ENCODE assay signal across 8 mouse cellular contexts in the genomic region with DNA sequence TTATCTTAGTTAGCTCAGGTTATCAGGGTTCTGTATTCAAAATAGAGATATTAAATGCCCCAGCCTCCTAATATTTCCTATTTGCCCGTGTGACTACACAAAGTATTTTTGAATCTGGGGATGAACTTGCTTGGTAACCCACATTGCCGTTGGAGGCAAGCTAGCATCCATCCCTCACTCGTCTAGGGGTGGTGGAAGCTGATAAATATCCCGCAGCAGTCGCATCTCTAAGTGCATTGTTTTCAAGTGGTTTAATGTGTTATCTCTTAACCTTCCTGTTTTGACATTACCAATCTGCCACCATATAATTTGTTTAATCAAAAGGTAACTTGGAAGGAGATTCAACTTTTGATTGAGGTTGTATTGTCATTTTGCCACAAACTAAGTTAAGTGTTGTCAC. TPM values are rescaled to one million over a fixed set of nuclear protein-coding genes. Genes with fewer than 3 reads are reported as not detected.
A peak's percentile ranks its signal among the peaks of the same experiment; 100 is the strongest.
DNase-seq lines count a peak whose midpoint lies in the region; ATAC-seq and TF ChIP-seq lines count a peak whose summit lies in the region.

No protein-coding gene starts in this region.

- ATAC-seq in embryonic facial prominence, embryonic 11.5 days (replicated peaks; ENCODE audit: insufficient number of reproducible peaks, low FRiP score, low TSS enrichment, low read depth) = no peak
- no peak for ATAC-seq in intestine, embryonic 16.5 days
- ATAC-seq in neural tube, embryonic 13.5 days (ENCODE audit: low read depth) = no peak
- no peak for ATAC-seq in cerebellum, adult (ENCODE audit: insufficient number of reproducible peaks, low FRiP score, low TSS enrichment)

- H3K27me3 ChIP-seq in embryonic facial prominence, embryonic 11.5 days (ENCODE audit: control insufficient read depth, insufficient read depth, low read length) = no peaks in the 10 kb centered on the region
- H3K27me3 ChIP-seq in intestine, embryonic 16.5 days (replicated peaks; ENCODE audit: control insufficient read depth, insufficient read depth, low read length) = no peaks in the 10 kb centered on the region
- no peaks in the 10 kb centered on the region for H3K27me3 ChIP-seq in neural tube, embryonic 13.5 days

- H3K4me2 ChIP-seq in embryonic facial prominence, embryonic 11.5 days (ENCODE audit: low read depth, low read length) = peak overlapping the region; percentile 73
- peak overlapping the region; percentile 55 for H3K4me2 ChIP-seq in intestine, embryonic 16.5 days (ENCODE audit: low read depth, low read length)
- H3K4me2 ChIP-seq in neural tube, embryonic 13.5 days = peak overlapping the region; percentile 82

- TF ChIP-seq CTCF in left cerebral cortex, adult 2 months (IDR thresholded peaks at IDR 0.05) = no peak

- H3K36me3 ChIP-seq in embryonic facial prominence, embryonic 11.5 days (replicated peaks; ENCODE audit: control insufficient read depth, insufficient read depth, low read depth, low read length) = no peaks in the 10 kb centered on the region
- no peaks in the 10 kb centered on the region for H3K36me3 ChIP-seq in intestine, embryonic 16.5 days (ENCODE audit: control insufficient read depth, insufficient read depth, low read length)
- H3K36me3 ChIP-seq in neural tube, embryonic 13.5 days = no peaks in the 10 kb centered on the region

- 0% methylated on average over 5 of the region's 5 CpGs for WGBS in embryonic facial prominence, embryonic 11.5 days
- 2% methylated on average over 5 of the region's 5 CpGs for WGBS in intestine, embryonic 16.5 days
- 0% methylated on average over 5 of the region's 5 CpGs for WGBS in neural tube, embryonic 13.5 days

- H3K27ac ChIP-seq in left cerebral cortex, adult 2 months = peak overlapping the region; percentile 99
- H3K27ac ChIP-seq in embryonic facial prominence, embryonic 11.5 days (replicated peaks; ENCODE audit: low read depth, low read length) = no peak overlapping the region
- H3K27ac ChIP-seq in intestine, embryonic 16.5 days (ENCODE audit: low read length) = no peak overlapping the region
- peak overlapping the region; percentile 100 for H3K27ac ChIP-seq in neural tube, embryonic 13.5 days (replicated peaks)

- intact Hi-C loops in left cerebral cortex, adult 2 months (cut with DNase I) = loop anchor here (2.0 kb wide), 1 partner anchor 44 kb away; no protein-coding TSS in a partner anchor
- intact Hi-C loops in left cerebral cortex, postnatal 36 days (cut with DNase I) = loop anchor here (2.0 to 5.0 kb wide), 2 partner anchors 46 to 106 kb away; no protein-coding TSS in a partner anchor

- H3K4me3 ChIP-seq in left cerebral cortex, adult 2 months = peak overlapping the region; percentile 98
- H3K4me3 ChIP-seq in embryonic facial prominence, embryonic 11.5 days (ENCODE audit: low read depth, low read length) = peak overlapping the region; percentile 83
- peak overlapping the region; percentile 94 for H3K4me3 ChIP-seq in intestine, embryonic 16.5 days (ENCODE audit: low read length)
- H3K4me3 ChIP-seq in neural tube, embryonic 13.5 days = peak overlapping the region; percentile 94

- no peaks in the 10 kb centered on the region for H3K9me3 ChIP-seq in embryonic facial prominence, embryonic 11.5 days (replicated peaks; ENCODE audit: control insufficient read depth, low read length)
- H3K9me3 ChIP-seq in intestine, embryonic 16.5 days (ENCODE audit: control insufficient read depth, low read length) = no peaks in the 10 kb centered on the region
- no peaks in the 10 kb centered on the region for H3K9me3 ChIP-seq in neural tube, embryonic 13.5 days

- DNase-seq in left cerebral cortex, adult 2 months (ENCODE audit: extremely low spot score in 1 of 2, low spot score in 2 of 2) = no peak
- no peak for DNase-seq in left cerebral cortex, postnatal 36 days (ENCODE audit: low spot score in 2 of 2)
- DNase-seq in embryonic facial prominence, embryonic 11.5 days (ENCODE audit: low spot score) = no peak
- no peak for DNase-seq in gastrocnemius, adult 8-10 months (ENCODE audit: low spot score in 2 of 2)
- DNase-seq in right cerebral cortex, adult 2 months (ENCODE audit: low spot score in 2 of 2) = no peak

- no peaks in the 10 kb centered on the region for H3K4me1 ChIP-seq in embryonic facial prominence, embryonic 11.5 days (ENCODE audit: control insufficient read depth, insufficient read depth, low read length)
- peaks cover 35% of the 10 kb centered on the region for H3K4me1 ChIP-seq in intestine, embryonic 16.5 days (ENCODE audit: control insufficient read depth, insufficient read depth, low read length)
- peaks cover 48% of the 10 kb centered on the region for H3K4me1 ChIP-seq in neural tube, embryonic 13.5 days (replicated peaks)

- peak overlapping the region; percentile 75 for H3K9ac ChIP-seq in embryonic facial prominence, embryonic 11.5 days (replicated peaks; ENCODE audit: low read length)
- H3K9ac ChIP-seq in intestine, embryonic 16.5 days (ENCODE audit: low read depth, low read length) = peak overlapping the region; percentile 97
- peak overlapping the region; percentile 99 for H3K9ac ChIP-seq in neural tube, embryonic 13.5 days

RNA-seq across cellular contexts. Expression of gene Gsk3b, which starts 2.2 kb away (rescaled TPM):
- 100 to 1,000 TPM; 179 to 181 TPM for total RNA-seq in left cerebral cortex, adult 2 months (2021)
- 100 to 1,000 TPM; 173 to 187 TPM for total RNA-seq in left cerebral cortex, postnatal 36 days (2021)
- polyA plus RNA-seq in embryonic facial prominence, embryonic 11.5 days (2014; fragmentation: Nextera tagmentation; extraction: Ambion mirVana) = 80.3 and 81.9 TPM in 2 replicates
- polyA plus RNA-seq in intestine, embryonic 16.5 days (2015; fragmentation: Nextera tagmentation; extraction: Ambion mirVana) = 34.3 and 34.6 TPM in 2 replicates
- polyA plus RNA-seq in neural tube, embryonic 13.5 days (2015; fragmentation: Nextera tagmentation; extraction: Ambion mirVana) = 158 and 167 TPM in 2 replicates
- total RNA-seq in gastrocnemius, adult 8-10 months (2022) = 10 to 100 TPM; 63.7 to 77.1 (median 71.3) TPM

Comparison
In these comparisons a context has a peak if more than half of its experiments do, and no peak if none do; other contexts are left out.
1. H3K27ac ChIP-seq: peak in left cerebral cortex, adult 2 months (single experiment) and neural tube, embryonic 13.5 days (single experiment); none in embryonic facial prominence, embryonic 11.5 days (single experiment) and intestine, embryonic 16.5 days (single experiment).
2. Peak in every context shown above with its lines, with median percentiles within 50 percentile points of each other: H3K4me3 ChIP-seq, H3K4me2 ChIP-seq and H3K9ac ChIP-seq.